Mouse (Mus musculus): ENCODE results near the gene Uqcrc1. TPM values are rescaled to one million over a fixed set of nuclear protein-coding genes. Genes with fewer than 3 reads are reported as not detected.

Uqcrc1 gene
- polyA plus RNA-seq, 1 experiment from 2014 or later: 354 TPM

MicroRNAs encoded within 50 kb of the gene (microRNA counts, 519-probe panel; counts per million panel counts)
- microRNA mmu-miR-711: 114 counts per million

Small RNA genes within 50 kb of the gene (microRNA-seq; reads per million reads assigned to microRNA genes)
- not detected for gene Mir711

Other genes with a start within 250 kb of the Uqcrc1 start
- 9.5 and 10.6 TPM in 2 replicates for gene Prkar2a, start 247.3 kb upstream of the Uqcrc1 start, polyA plus RNA-seq (2015; fragmentation: Nextera tagmentation; extraction: Ambion mirVana)
- 11.5 and 11.6 TPM in 2 replicates for gene Ip6k2, start 152.8 kb upstream of the Uqcrc1 start, polyA plus RNA-seq (2015; fragmentation: Nextera tagmentation; extraction: Ambion mirVana)
- 3.9 and 5.9 TPM in 2 replicates for gene Nckipsd, start 128.3 kb upstream of the Uqcrc1 start, polyA plus RNA-seq (2015; fragmentation: Nextera tagmentation; extraction: Ambion mirVana)
- 0.03 TPM in 2 replicates for gene Celsr3, start 110.3 kb upstream of the Uqcrc1 start, polyA plus RNA-seq (2015; fragmentation: Nextera tagmentation; extraction: Ambion mirVana)
- 6.7 and 8.6 TPM in 2 replicates for gene Slc26a6, start 83.3 kb upstream of the Uqcrc1 start, polyA plus RNA-seq (2015; fragmentation: Nextera tagmentation; extraction: Ambion mirVana)
- not detected in 2 replicates for gene Tmem89, start 22.0 kb upstream of the Uqcrc1 start, polyA plus RNA-seq (2015; fragmentation: Nextera tagmentation; extraction: Ambion mirVana)
- gene Col7a1, start 17.0 kb downstream of the Uqcrc1 start, polyA plus RNA-seq (2015; fragmentation: Nextera tagmentation; extraction: Ambion mirVana): 0.28 and 0.38 TPM in 2 replicates
- not detected in 2 replicates for gene Ucn2, start 49.4 kb downstream of the Uqcrc1 start, polyA plus RNA-seq (2015; fragmentation: Nextera tagmentation; extraction: Ambion mirVana)
- 2.3 and 2.5 TPM in 2 replicates for gene Pfkfb4, start 55.1 kb downstream of the Uqcrc1 start, polyA plus RNA-seq (2015; fragmentation: Nextera tagmentation; extraction: Ambion mirVana)
- gene Shisa5, start 101.9 kb downstream of the Uqcrc1 start, polyA plus RNA-seq (2015; fragmentation: Nextera tagmentation; extraction: Ambion mirVana): 20.0 and 21.8 TPM in 2 replicates
- gene Trex1, start 123.1 kb downstream of the Uqcrc1 start, polyA plus RNA-seq (2015; fragmentation: Nextera tagmentation; extraction: Ambion mirVana): 7.4 and 8.9 TPM in 2 replicates
- 12.6 and 12.7 TPM in 2 replicates for gene Atrip, start 137.5 kb downstream of the Uqcrc1 start, polyA plus RNA-seq (2015; fragmentation: Nextera tagmentation; extraction: Ambion mirVana)
- gene Ccdc51, start 145.9 kb downstream of the Uqcrc1 start, polyA plus RNA-seq (2015; fragmentation: Nextera tagmentation; extraction: Ambion mirVana): 14.6 and 14.7 TPM in 2 replicates
- gene Tma7, start 146.0 kb downstream of the Uqcrc1 start, polyA plus RNA-seq (2015; fragmentation: Nextera tagmentation; extraction: Ambion mirVana): 480 and 506 TPM in 2 replicates
- 2.3 and 3.2 TPM in 2 replicates for gene Plxnb1, start 158.8 kb downstream of the Uqcrc1 start, polyA plus RNA-seq (2015; fragmentation: Nextera tagmentation; extraction: Ambion mirVana)
- gene Fbxw21, start 225.4 kb downstream of the Uqcrc1 start, polyA plus RNA-seq (2015; fragmentation: Nextera tagmentation; extraction: Ambion mirVana): not detected in 2 replicates